Mouse (Mus musculus) stomach, postnatal 0 days (tissue): ENCODE results near the gene Ryr1.

ENCODE experiments used
- CTCF ChIP-seq: IDR thresholded peaks from 2 replicates; pipeline ENCODE4 v1.5.1; 2016; ENCODE audit warnings: antibody characterized with exemption, low read depth, mild to moderate bottlenecking, moderate library complexity
- EP300 ChIP-seq: optimal IDR thresholded peaks from 2 replicates; pipeline ENCODE3; 2016; ENCODE audit warnings: antibody characterized with exemption

DNA sequence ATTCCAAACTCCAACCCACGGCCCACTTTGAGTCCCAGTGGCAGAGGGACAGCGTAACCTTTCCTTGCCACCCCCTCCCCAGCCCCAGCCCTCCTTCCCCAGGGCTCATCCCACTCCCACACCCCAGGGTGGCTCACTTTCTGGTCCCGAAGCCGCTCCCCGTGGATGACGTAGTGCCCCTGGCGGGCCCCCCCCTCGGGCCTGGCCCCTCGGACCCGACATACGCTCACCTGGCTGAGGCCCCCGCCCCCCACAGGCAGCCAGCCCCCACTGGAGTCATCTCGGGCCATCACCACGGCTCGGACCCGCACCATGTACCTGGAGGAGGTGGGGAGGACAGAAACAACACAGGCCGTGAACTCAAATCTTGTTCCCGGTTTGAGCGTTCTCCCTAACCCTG, 42.7 kb upstream of the Ryr1 start:
- TF ChIP-seq CTCF: no peak
- no peak for TF ChIP-seq EP300
